Mouse (Mus musculus) liver, embryonic 15.5 days (tissue): ENCODE measurements around the gene Olfr1000. TPM values are rescaled to one million over a fixed set of nuclear protein-coding genes. Genes with fewer than 3 reads are reported as not detected.
"Not testable (repeated sequence)": the region's sequence is repeated elsewhere in the genome, so short reads cannot be mapped to it uniquely, and the experiment has no call there.

Experiments used
- ATAC-seq: fragments of 200-750 bp; cut with Nextera tagmentation; 2 replicates; pipeline ENCODE4 v1.8.0; 2017; ENCODE audit warnings: moderate number of reproducible peaks, mild to moderate bottlenecking, moderate library complexity; ENCODE audit not compliant: insufficient read depth
- H3K27ac ChIP-seq: fragments of 300-500 bp; sonication (generic); replicated peaks from 2 replicates; pipeline ENCODE4 v1.5.1; 2015; ENCODE audit warnings: mild to moderate bottlenecking, inconsistent platforms
- H3K27me3 ChIP-seq: fragments of 300-500 bp; sonication (generic); 2 replicates; pipeline ENCODE4 v1.6.1; 2015; ENCODE audit warnings: mild to moderate bottlenecking, inconsistent platforms
- H3K36me3 ChIP-seq: fragments of 300-500 bp; sonication (generic); replicated peaks from 2 replicates; pipeline ENCODE4 v1.6.1; 2015; ENCODE audit warnings: moderate library complexity, mild to moderate bottlenecking, inconsistent platforms
- H3K4me1 ChIP-seq: fragments of 300-500 bp; sonication (generic); replicated peaks from 2 replicates; pipeline ENCODE4 v1.6.1; 2015; ENCODE audit warnings: inconsistent platforms
- H3K4me2 ChIP-seq: fragments of 300-500 bp; sonication (generic); 2 replicates; pipeline ENCODE4 v1.6.1; 2015; ENCODE audit warnings: moderate library complexity, mild to moderate bottlenecking, inconsistent platforms
- H3K4me3 ChIP-seq: fragments of 300-500 bp; sonication (generic); replicated peaks from 2 replicates; pipeline ENCODE4 v1.5.1; 2015; ENCODE audit warnings: mild to moderate bottlenecking, inconsistent platforms
- H3K9ac ChIP-seq: fragments of 300-500 bp; sonication (generic); 2 replicates; pipeline ENCODE4 v1.6.1; 2015; ENCODE audit warnings: moderate library complexity, mild to moderate bottlenecking, inconsistent platforms
- H3K9me3 ChIP-seq: fragments of 300-500 bp; sonication (generic); replicated peaks from 2 replicates; pipeline ENCODE4 v1.6.1; 2016; ENCODE audit warnings: inconsistent platforms
- WGBS: fragments of 180-500 bp; shearing (Covaris S2); methylation state at CpG from one replicate; pipeline ENCODE4 v1.1.7; 2015; ENCODE audit warnings: mixed read lengths; ENCODE audit not compliant: insufficient replicate concordance; 5-methylcytosine and 5-hydroxymethylcytosine counted together
- polyA plus RNA-seq: library from polyadenylated mRNA; unstranded; fragments of >200 nt; fragmentation: Nextera tagmentation; extraction: Ambion mirVana; gene quantifications from 2 replicates; pipeline ENCODE4 v1.2.1, GENCODE M21; 2015

Olfr1000 gene
- polyA plus RNA-seq = not detected in 2 replicates

DNA sequence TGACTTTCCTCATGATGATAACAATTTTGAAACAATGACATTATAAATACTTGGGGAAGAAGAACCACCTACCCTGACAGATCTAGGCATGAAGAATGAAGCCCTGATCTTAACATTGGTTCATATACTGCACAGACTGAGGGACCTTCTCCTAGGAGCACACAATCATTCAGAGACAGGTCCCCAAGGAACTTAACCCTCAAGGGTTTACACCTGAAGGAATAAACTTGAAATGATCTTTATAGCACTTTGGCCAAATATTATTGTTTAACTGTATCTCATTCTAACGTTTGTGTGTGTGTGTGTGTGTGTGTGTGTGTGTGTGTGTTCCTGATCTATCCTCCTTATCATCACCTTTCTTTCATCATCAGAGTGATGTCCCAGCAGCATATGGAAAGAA lies at the start of gene Olfr1000:
Olfr1000 (minus strand) TSS at position 101 of the 400 bp plus-strand sequence.
- no peak for ATAC-seq
- Histone ChIP-seq H3K27ac (no peak within 1 kb of the TSS), H3K9ac (no peak within 1 kb of the TSS), H3K4me3 (no peak within 1 kb of the TSS), H3K27me3 (no peaks in the 10 kb centered on the region), H3K9me3 (no peaks in the 10 kb centered on the region), H3K4me2 (no peak within 1 kb of the TSS), H3K36me3 (no peaks in the 10 kb centered on the region), H3K4me1 (no peaks in the 10 kb centered on the region)
- WGBS = 38% methylated on average over 1 of the region's 1 CpGs

DNA sequence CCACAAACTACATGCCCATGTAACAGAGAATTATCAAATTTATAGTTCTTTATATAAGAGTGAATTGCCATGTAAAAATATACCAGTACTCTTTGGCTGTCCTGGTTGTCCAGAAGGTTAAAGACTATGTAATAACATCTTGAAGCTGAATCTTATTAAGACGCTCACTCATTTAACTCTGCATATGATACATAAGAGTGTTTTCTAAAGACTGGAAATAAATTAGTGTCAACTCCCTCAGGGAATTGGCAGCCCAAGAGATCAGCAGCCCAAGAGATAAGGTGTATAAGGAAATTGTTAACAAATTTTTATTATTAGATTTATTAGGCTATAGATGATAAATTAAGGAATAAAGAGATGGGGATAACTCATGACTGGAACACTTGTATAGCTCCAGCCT lies 38.9 kb upstream of the Olfr1000 start, which contains the start of gene Olfr1002:
Olfr1002 (minus strand) TSS at position 101 of the 400 bp plus-strand sequence.
- 70% methylated on average over 1 of the region's 1 CpGs for WGBS
- ATAC-seq = no peak
- H3K9ac ChIP-seq = no peak within 1 kb of the TSS

DNA sequence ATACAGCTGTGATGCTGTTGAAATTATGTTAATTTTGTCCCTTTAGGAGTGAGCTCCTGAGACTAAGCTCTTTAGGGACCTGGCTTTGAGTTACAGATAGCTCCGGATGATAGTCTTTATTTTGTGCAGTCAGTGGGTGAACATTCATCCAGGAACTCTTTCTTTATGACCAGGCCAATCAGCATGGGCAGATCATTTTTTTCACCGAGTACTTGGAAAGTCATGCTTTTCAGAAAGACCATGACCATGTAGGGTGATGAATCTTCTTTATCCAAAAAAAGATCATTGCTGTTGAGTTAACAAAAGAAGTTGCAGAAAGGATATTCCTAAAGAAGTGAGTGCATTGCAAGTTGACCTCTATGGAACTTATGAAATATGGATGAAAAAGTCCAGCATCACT lies 23.1 kb downstream of the Olfr1000 start, which contains the start of gene Olfr998:
Olfr998 (plus strand) TSS at position 301 of the 400 bp plus-strand sequence.
- not testable (repeated sequence) for ATAC-seq, H3K36me3 ChIP-seq, H3K9me3 ChIP-seq, H3K27me3 ChIP-seq, H3K4me2 ChIP-seq, H3K27ac ChIP-seq, H3K9ac ChIP-seq, H3K4me1 ChIP-seq, H3K4me3 ChIP-seq
- WGBS = 58% methylated on average over 2 of the region's 2 CpGs

More for the DNA sequence above, 38.9 kb upstream of the Olfr1000 start, which contains the start of gene Olfr1002:
- Histone ChIP-seq H3K27ac (no peak within 1 kb of the TSS), H3K36me3 (no peaks in the 10 kb centered on the region), H3K27me3 (no peaks in the 10 kb centered on the region), H3K4me1 (no peaks in the 10 kb centered on the region), H3K9me3 (no peaks in the 10 kb centered on the region), H3K4me2 (no peak within 1 kb of the TSS), H3K4me3 (no peak within 1 kb of the TSS)

DNA sequence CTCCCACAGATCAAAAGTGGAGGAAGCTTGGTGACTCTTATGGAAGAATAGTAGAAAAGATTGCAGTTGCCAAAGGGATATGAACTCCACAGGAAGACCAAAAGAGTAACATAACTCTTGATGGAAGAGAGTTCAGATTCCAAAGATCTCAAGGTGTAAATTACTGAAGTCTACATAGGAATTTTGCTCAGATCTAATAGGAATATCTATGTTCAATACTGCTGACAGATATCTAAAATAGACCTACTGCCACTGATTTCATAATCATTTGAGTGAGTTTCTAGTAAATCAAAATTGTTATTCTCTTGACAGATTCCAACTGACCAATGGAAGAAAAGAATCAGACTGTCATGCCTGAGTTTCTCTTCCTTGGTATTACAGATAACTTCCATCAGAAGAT lies 32.8 kb downstream of the Olfr1000 start, which contains the start of gene Olfr996:
Olfr996 (plus strand) TSS at position 301 of the 400 bp plus-strand sequence.
- H3K9ac ChIP-seq = no peak within 1 kb of the TSS
- H3K36me3 ChIP-seq = no peaks in the 10 kb centered on the region
- no peak for ATAC-seq
- H3K4me2 ChIP-seq = no peak within 1 kb of the TSS
- no peaks in the 10 kb centered on the region for H3K9me3 ChIP-seq
- no peaks in the 10 kb centered on the region for H3K4me1 ChIP-seq
- no peaks in the 10 kb centered on the region for H3K27me3 ChIP-seq
- no peak within 1 kb of the TSS for H3K27ac ChIP-seq
- no peak within 1 kb of the TSS for H3K4me3 ChIP-seq

DNA sequence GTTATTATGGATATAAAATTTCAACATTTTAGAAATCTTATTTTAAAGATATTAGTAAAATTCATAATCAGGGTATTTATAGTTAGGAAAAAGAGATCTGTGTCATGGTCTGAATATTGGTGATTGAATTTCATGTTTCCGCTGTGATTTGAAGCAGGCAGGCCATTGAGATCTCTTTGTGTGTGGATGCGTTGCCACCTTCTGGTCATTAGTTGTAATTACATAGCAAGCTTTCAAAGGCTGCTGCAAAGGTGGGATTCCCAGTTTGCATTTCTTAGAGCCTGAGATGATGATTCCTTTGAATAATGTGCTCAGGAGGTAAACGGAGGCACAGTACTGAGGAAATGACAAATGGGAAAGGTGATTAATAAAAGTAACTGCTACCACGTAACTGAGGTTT lies 50.5 kb downstream of the Olfr1000 start:
- Histone ChIP-seq H3K9me3 (no peaks in the 10 kb centered on the region), H3K4me2 (no peak overlapping the region), H3K4me3 (no peak overlapping the region), H3K27me3 (no peaks in the 10 kb centered on the region), H3K4me1 (no peaks in the 10 kb centered on the region), H3K9ac (no peak overlapping the region), H3K36me3 (no peaks in the 10 kb centered on the region), H3K27ac (no peak overlapping the region)
- WGBS = 27% methylated on average over 4 of the region's 4 CpGs
- ATAC-seq = no peak

DNA sequence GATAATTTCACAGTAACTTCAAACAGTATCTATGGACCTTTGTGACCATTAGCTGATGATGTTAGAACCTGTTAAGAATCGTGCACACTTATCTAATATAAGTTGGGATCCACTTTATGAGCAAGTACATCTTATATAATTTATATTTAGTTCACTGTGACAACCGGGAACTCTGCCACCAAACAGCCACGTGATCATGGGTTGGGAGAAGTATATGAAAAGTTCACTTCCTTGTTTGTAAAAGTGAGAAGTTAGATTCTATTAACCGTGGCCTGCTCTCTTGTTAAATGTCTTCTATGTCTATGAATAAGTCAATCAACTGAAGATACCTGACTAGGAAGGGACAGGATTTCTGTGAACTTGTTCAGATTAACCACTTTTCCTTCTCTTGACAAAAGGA lies 51.5 kb downstream of the Olfr1000 start:
- Histone ChIP-seq H3K27me3 (no peaks in the 10 kb centered on the region), H3K4me3 (no peak overlapping the region), H3K27ac (no peak overlapping the region), H3K36me3 (no peaks in the 10 kb centered on the region), H3K4me2 (no peak overlapping the region), H3K9ac (no peak overlapping the region), H3K9me3 (no peaks in the 10 kb centered on the region), H3K4me1 (no peaks in the 10 kb centered on the region)
- WGBS = 25% methylated on average over 4 of the region's 4 CpGs
- no peak for ATAC-seq

Other genes with a start within 250 kb of the Olfr1000 start
- not detected in 2 replicates for gene Olfr988, start 248.7 kb downstream of the Olfr1000 start, polyA plus RNA-seq
- gene Olfr992, start 202.4 kb downstream of the Olfr1000 start, polyA plus RNA-seq = not detected in 2 replicates
- gene Olfr993, start 197.0 kb downstream of the Olfr1000 start, polyA plus RNA-seq = not detected in 2 replicates
- not detected in 2 replicates for gene Olfr994, start 175.5 kb downstream of the Olfr1000 start, polyA plus RNA-seq
- gene Olfr995, start 168.3 kb downstream of the Olfr1000 start, polyA plus RNA-seq = not detected in 2 replicates
- not detected in 2 replicates for gene 4833423E24Rik, start 92.9 kb downstream of the Olfr1000 start, polyA plus RNA-seq
- not detected in 2 replicates for gene Olfr996, start 32.7 kb downstream of the Olfr1000 start, polyA plus RNA-seq
- gene Olfr998, start 23.0 kb downstream of the Olfr1000 start, polyA plus RNA-seq = not detected in 2 replicates
- gene Olfr1002, start 38.8 kb upstream of the Olfr1000 start, polyA plus RNA-seq = not detected in 2 replicates
- gene Olfr154, start 52.6 kb upstream of the Olfr1000 start, polyA plus RNA-seq = not detected in 2 replicates
- not detected in 2 replicates for gene Olfr1006, start 66.9 kb upstream of the Olfr1000 start, polyA plus RNA-seq
- not detected in 2 replicates for gene Olfr1008, start 77.5 kb upstream of the Olfr1000 start, polyA plus RNA-seq
- gene Olfr1009, start 103.5 kb upstream of the Olfr1000 start, polyA plus RNA-seq = not detected in 2 replicates
- not detected in 2 replicates for gene Olfr1012, start 150.9 kb upstream of the Olfr1000 start, polyA plus RNA-seq
- not detected in 2 replicates for gene Olfr1013, start 155.2 kb upstream of the Olfr1000 start, polyA plus RNA-seq
- not detected in 2 replicates for gene Olfr1014, start 160.8 kb upstream of the Olfr1000 start, polyA plus RNA-seq
- gene Olfr1015, start 170.1 kb upstream of the Olfr1000 start, polyA plus RNA-seq = not detected in 2 replicates
- gene Olfr1016, start 190.6 kb upstream of the Olfr1000 start, polyA plus RNA-seq = not detected in 2 replicates
- gene Olfr1018, start 206.6 kb upstream of the Olfr1000 start, polyA plus RNA-seq = not detected in 2 replicates
- not detected in 2 replicates for gene Olfr1019, start 233.6 kb upstream of the Olfr1000 start, polyA plus RNA-seq
- gene Olfr1020, start 235.1 kb upstream of the Olfr1000 start, polyA plus RNA-seq = not detected in 2 replicates